Mouse (Mus musculus) cerebellum, adult 2 months (tissue): ENCODE results near the gene Ccdc127. TPM values are rescaled to one million over a fixed set of nuclear protein-coding genes. Genes with fewer than 3 reads are reported as not detected.

Source experiments
- DNase-seq, 2 experiments: peaks; one replicate each; pipeline ENCODE4 v3.0.0; 2021
- H3K27ac ChIP-seq: fragments of 200-500 bp; 2 replicates; pipeline ENCODE4 v1.5.1; 2012; ENCODE audit warnings: low read length, control low read depth, inconsistent platforms; ENCODE audit not compliant: insufficient read depth
- H3K27me3 ChIP-seq: fragments of 200-500 bp; 2 replicates; pipeline ENCODE4 v1.6.1; 2012; ENCODE audit warnings: inconsistent platforms, mild to moderate bottlenecking, low read length, moderate library complexity; ENCODE audit not compliant: control insufficient read depth, insufficient read depth
- H3K4me1 ChIP-seq: fragments of 200-500 bp; 2 replicates; pipeline ENCODE4 v1.6.1; 2011; ENCODE audit warnings: low read length; ENCODE audit not compliant: control insufficient read depth, insufficient read depth
- H3K4me3 ChIP-seq: fragments of 200-500 bp; replicated peaks from 2 replicates; pipeline ENCODE3; 2011; ENCODE audit warnings: mild to moderate bottlenecking, low read depth, low read length, control low read depth; ENCODE audit not compliant: insufficient read depth
- CTCF ChIP-seq: fragments of 200-500 bp; IDR thresholded peaks from 2 replicates; pipeline ENCODE4 v1.5.1; 2011; ENCODE audit warnings: low read depth, mild to moderate bottlenecking, control low read depth, low read length, moderate library complexity, borderline replicate concordance; ENCODE audit not compliant: insufficient read depth
- POLR2A ChIP-seq: fragments of 200-500 bp; IDR thresholded peaks from 2 replicates; pipeline ENCODE4 v1.6.1; 2011; ENCODE audit warnings: low read length, control low read depth, borderline replicate concordance; ENCODE audit not compliant: insufficient read depth
- WGBS: fragments of 180-500 bp; shearing (Covaris S2); methylation state at CpG from one replicate; pipeline ENCODE4 v1.1.7; 2018; 5-methylcytosine and 5-hydroxymethylcytosine counted together
- polyA plus RNA-seq: library from polyadenylated mRNA; depleted of rRNA; stranded (reverse); fragments of >200 nt; gene quantifications from 2 replicates; pipeline ENCODE4 v1.2.3, GENCODE M21; 2012; rRNA removed

Ccdc127 gene
- polyA plus RNA-seq = 36.9 and 41.1 TPM in 2 replicates

- TF ChIP-seq POLR2A (peak; percentile 96), CTCF (no peak)
- DNase-seq = peak; percentile 96 to 98
- WGBS = under 1% methylated on average over 57 of the region's 57 CpGs
- no peaks in the 10 kb centered on the region for H3K27me3 ChIP-seq
- H3K4me1 ChIP-seq = no peaks in the 10 kb centered on the region; the same call in 1 of the 2 replicates
- peak within 1 kb of the TSS; percentile 89; the same call in 1 of the 2 replicates for H3K27ac ChIP-seq
- H3K4me3 ChIP-seq = peak within 1 kb of the TSS; percentile 83
Observed at GRCm38 (mm10) chr13:74349566-74350434, at the start of gene Ccdc127, which contains the start of gene Sdha. TSS of gene Ccdc127 (plus strand) at chr13:74350309. TSS of gene Sdha (minus strand) at chr13:74350280.

DNA sequence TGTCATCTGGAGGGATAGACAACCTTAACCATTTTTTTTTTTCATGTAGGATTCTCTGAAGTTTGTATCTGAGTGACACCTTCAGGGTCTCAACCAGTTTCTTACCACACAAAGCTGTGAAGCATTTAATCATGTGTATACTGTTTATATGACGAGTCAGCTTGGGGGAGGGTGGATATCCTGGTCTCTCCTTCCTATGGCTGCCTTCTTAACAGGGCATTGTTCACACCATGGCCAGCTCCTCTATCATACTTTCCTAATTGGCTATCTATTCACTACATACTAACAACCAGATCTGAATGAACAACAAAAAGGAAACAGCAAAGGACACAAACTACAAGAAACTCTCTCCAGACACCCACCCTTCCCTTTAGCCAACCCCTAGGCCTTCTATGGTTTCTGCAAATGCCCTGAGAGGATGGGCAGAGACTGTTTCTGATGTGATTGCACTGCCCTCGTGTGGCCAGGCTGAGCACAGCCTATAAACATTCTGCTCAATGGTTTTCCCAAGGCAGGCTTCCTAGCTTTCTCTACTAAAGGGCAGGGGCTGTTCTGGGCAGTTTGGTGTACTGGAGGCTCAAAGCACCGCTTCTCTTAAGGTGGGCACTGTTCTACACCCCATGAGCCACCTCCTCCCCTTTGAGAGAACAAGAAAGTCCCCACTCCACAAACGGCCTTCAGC, 49.0 kb upstream of the Ccdc127 start:
- no peak overlapping the region for H3K27ac ChIP-seq
- 39% methylated on average over 4 of the region's 4 CpGs for WGBS
- H3K4me3 ChIP-seq = no peak overlapping the region
- TF ChIP-seq POLR2A (no peak), CTCF (peak; percentile 90)
- H3K4me1 ChIP-seq = no peaks in the 10 kb centered on the region
- no peaks in the 10 kb centered on the region for H3K27me3 ChIP-seq
- DNase-seq = peak; percentile 44 to 65

GRCm38 (mm10) chr13:74301607-74301984, 48.5 kb upstream of the Ccdc127 start:
- Histone ChIP-seq H3K4me3 (no peak overlapping the region), H3K4me1 (no peaks in the 10 kb centered on the region), H3K27me3 (no peaks in the 10 kb centered on the region), H3K27ac (no peak overlapping the region)
- no peak for TF ChIP-seq CTCF
- 77% methylated on average over 6 of the region's 6 CpGs for WGBS
- DNase-seq = no peak

- no peak for TF ChIP-seq POLR2A
- TF ChIP-seq CTCF = no peak
- Histone ChIP-seq H3K4me3 (no peak overlapping the region), H3K27me3 (no peaks in the 10 kb centered on the region), H3K27ac (no peak overlapping the region), H3K4me1 (no peaks in the 10 kb centered on the region)
- DNase-seq = no peak
- WGBS = 80% methylated on average over 10 of the region's 10 CpGs
Observed at GRCm38 (mm10) chr13:74302050-74303037, 47.8 kb upstream of the Ccdc127 start.

DNA sequence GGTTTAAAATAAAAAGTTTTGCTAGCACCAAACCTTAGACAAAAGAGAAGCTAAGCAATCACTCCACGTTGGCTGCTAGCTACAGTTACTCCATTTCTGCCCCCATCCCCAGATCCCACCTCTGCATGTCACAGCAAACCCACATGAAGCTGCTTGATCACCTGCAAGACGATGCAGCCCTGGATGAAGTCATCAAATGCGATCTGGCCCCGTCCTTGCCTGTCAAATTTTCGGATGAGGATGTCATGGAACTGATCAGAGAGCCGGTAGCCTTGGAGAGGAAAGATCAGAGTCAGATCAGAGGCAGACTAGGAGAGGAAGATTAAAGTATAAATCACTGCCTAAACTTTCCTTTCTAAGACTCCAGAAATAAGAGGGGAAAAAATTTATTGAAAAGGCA, 44.7 kb upstream of the Ccdc127 start:
- WGBS = 83% methylated on average over 6 of the region's 6 CpGs
- H3K4me1 ChIP-seq = no peaks in the 10 kb centered on the region
- H3K4me3 ChIP-seq = no peak overlapping the region
- H3K27me3 ChIP-seq = no peaks in the 10 kb centered on the region
- DNase-seq = no peak
- TF ChIP-seq POLR2A = no peak
- no peak for TF ChIP-seq CTCF
- H3K27ac ChIP-seq = no peak overlapping the region

DNA sequence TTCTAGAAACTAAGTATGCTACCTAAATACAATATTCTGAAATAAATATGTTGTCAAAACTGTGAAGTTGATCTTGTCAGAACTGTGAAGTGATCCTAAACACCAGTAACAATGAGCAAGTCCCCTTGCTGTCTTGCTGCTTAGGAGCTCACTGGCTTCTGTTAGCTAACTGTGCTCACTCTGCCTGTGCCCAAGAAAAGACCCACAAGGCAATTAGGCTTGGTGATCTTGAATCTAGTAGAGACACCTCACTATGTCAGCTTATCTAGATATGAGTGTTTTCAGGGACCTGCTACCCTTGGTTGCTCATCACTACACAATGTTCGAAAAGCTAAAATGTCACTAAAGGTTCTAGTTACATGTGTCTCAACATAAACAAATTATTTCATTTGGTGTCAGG, 44.3 kb upstream of the Ccdc127 start:
- Histone ChIP-seq H3K27me3 (no peaks in the 10 kb centered on the region), H3K4me1 (no peaks in the 10 kb centered on the region), H3K4me3 (no peak overlapping the region), H3K27ac (no peak overlapping the region)
- 100% methylated on average over 1 of the region's 1 CpGs for WGBS
- TF ChIP-seq POLR2A (no peak), CTCF (no peak)
- no peak for DNase-seq

- no peaks in the 10 kb centered on the region for H3K27me3 ChIP-seq
- no peaks in the 10 kb centered on the region for H3K4me1 ChIP-seq
- WGBS = 98% methylated on average over 3 of the region's 3 CpGs
- H3K27ac ChIP-seq = no peak overlapping the region
- DNase-seq = no peak
- H3K4me3 ChIP-seq = no peak overlapping the region
- TF ChIP-seq CTCF = no peak
- TF ChIP-seq POLR2A = no peak
Observed at GRCm38 (mm10) chr13:74314616-74315015, 35.5 kb upstream of the Ccdc127 start.
